Mouse (Mus musculus) embryonic facial prominence, embryonic 14.5 days (tissue): ENCODE measurements at regions not wholly inside any gene's neighbourhood (a gene's known extent, or its start where the extent isn't known, plus 50 kb on each side); places are given as distances from the start of the nearest gene placed in this dataset.

ENCODE experiments used
- ATAC-seq: fragments of 200-750 bp; cut with Nextera tagmentation; 2 replicates; pipeline ENCODE4 v1.8.0; 2017; ENCODE audit warnings: low read depth, moderate number of reproducible peaks, moderate TSS enrichment
- DNase-seq: peaks from one replicate; pipeline ENCODE4 v3.0.0-alpha.2; 2015; ENCODE audit warnings: low spot score
- H3K27ac ChIP-seq: fragments of 300-500 bp; sonication (generic); replicated peaks from 2 replicates; pipeline ENCODE4 v1.5.1; 2014; ENCODE audit warnings: low read depth, mild to moderate bottlenecking, low read length, moderate library complexity
- H3K27me3 ChIP-seq: fragments of 300-500 bp; sonication (generic); replicated peaks from 2 replicates; pipeline ENCODE4 v1.6.1; 2014; ENCODE audit warnings: low read length; ENCODE audit not compliant: control insufficient read depth, insufficient read depth
- H3K36me3 ChIP-seq: fragments of 300-500 bp; sonication (generic); 2 replicates; pipeline ENCODE4 v1.6.1; 2014; ENCODE audit warnings: low read length, mixed read lengths; ENCODE audit not compliant: control insufficient read depth, insufficient read depth
- H3K4me1 ChIP-seq: fragments of 300-500 bp; sonication (generic); 2 replicates; pipeline ENCODE4 v1.6.1; 2014; ENCODE audit warnings: antibody characterized with exemption, low read length; ENCODE audit not compliant: control insufficient read depth, insufficient read depth
- H3K4me2 ChIP-seq: fragments of 300-500 bp; sonication (generic); 2 replicates; pipeline ENCODE4 v1.6.1; 2014; ENCODE audit warnings: low read depth, mild to moderate bottlenecking, low read length, moderate library complexity, mixed read lengths
- H3K4me3 ChIP-seq: fragments of 300-500 bp; sonication (generic); 2 replicates; pipeline ENCODE4 v1.5.1; 2014; ENCODE audit warnings: low read depth, mild to moderate bottlenecking, low read length
- H3K9ac ChIP-seq: fragments of 300-500 bp; sonication (generic); 2 replicates; pipeline ENCODE4 v1.6.1; 2014; ENCODE audit warnings: low read depth, mild to moderate bottlenecking, low read length, moderate library complexity, mixed read lengths
- H3K9me3 ChIP-seq: fragments of 300-500 bp; sonication (generic); 2 replicates; pipeline ENCODE4 v1.6.1; 2016; ENCODE audit warnings: low read length; ENCODE audit not compliant: control insufficient read depth
- WGBS: fragments of 180-500 bp; shearing (Covaris S2); extraction: QIAGEN DNeasy Blood & Tissue Kit; methylation state at CpG from one replicate; pipeline ENCODE4 v1.1.7; 2014; 5-methylcytosine and 5-hydroxymethylcytosine counted together

GRCm38 (mm10) chr1:73079518-73079917 is 63.8 kb upstream of the Tnp1 start:
- Histone ChIP-seq H3K4me1 (no peaks in the 10 kb centered on the region), H3K36me3 (no peaks in the 10 kb centered on the region), H3K4me3 (no peak overlapping the region), H3K9me3 (no peaks in the 10 kb centered on the region), H3K27ac (no peak overlapping the region), H3K4me2 (no peak overlapping the region), H3K27me3 (no peaks in the 10 kb centered on the region), H3K9ac (no peak overlapping the region)
- WGBS: 85% methylated on average over 2 of the region's 2 CpGs
- DNase-seq (no peak), ATAC-seq (no peak)

DNA sequence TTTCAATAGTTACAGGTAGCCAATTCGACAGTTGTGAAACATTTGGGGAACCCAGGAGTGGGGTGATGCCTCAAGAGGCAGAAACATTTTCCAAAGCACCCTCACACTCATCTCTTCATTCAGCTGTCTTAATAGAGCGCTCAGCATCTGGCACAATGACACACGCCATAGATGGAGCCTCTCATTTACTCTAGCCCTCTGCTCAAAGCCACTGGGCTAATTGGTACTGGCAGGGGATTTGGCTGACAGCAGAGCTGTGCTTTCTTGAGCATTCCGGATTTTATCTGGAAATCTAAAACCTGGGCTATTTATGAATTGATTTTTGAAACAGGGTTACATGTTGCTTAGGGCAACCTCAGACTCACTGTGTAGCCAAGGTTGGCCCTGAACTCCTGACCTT is 61.4 kb upstream of the Tnp1 start:
- no peak for DNase-seq
- 75% methylated on average over 4 of the region's 4 CpGs for WGBS
- no peaks in the 10 kb centered on the region for H3K36me3 ChIP-seq

GRCm38 (mm10) chr1:73075699-73076373 is 60.1 kb upstream of the Tnp1 start:
- 94% methylated on average over 6 of the region's 6 CpGs for WGBS

More for the DNA sequence above, 61.4 kb upstream of the Tnp1 start:
- H3K9me3 ChIP-seq: no peaks in the 10 kb centered on the region
- no peak overlapping the region for H3K9ac ChIP-seq
- no peaks in the 10 kb centered on the region for H3K27me3 ChIP-seq
- ATAC-seq: no peak
- no peak overlapping the region for H3K4me3 ChIP-seq
- no peak overlapping the region for H3K4me2 ChIP-seq
- H3K4me1 ChIP-seq: no peaks in the 10 kb centered on the region
- no peak overlapping the region for H3K27ac ChIP-seq

DNA sequence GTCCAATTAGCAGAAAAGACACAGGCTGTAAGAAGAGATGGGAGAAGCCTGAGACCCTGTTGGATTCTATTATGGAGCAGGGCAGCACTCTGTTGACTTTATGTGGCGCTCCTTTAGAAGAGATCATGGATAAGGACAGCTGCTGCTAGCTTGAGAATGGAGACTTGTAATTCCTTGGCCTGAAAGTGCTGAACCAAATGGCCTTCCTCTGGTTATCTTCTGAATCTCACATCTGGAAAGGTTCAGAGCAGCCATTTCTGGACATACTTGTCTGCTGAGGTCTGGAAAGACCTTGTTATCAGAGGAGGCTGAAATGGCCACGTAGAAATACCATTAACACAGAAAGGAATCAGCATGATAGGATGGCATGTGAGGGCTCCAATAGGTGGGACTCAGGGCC is 59.5 kb upstream of the Tnp1 start:
- no peaks in the 10 kb centered on the region for H3K27me3 ChIP-seq
- no peak for DNase-seq
- 71% methylated on average over 2 of the region's 2 CpGs for WGBS
- H3K36me3 ChIP-seq: no peaks in the 10 kb centered on the region
- no peak overlapping the region for H3K4me3 ChIP-seq
- no peak overlapping the region for H3K9ac ChIP-seq
- H3K9me3 ChIP-seq: no peaks in the 10 kb centered on the region
- H3K4me1 ChIP-seq: peaks cover 5% of the 10 kb centered on the region; the same call in 1 of the 2 replicates
- H3K4me2 ChIP-seq: no peak overlapping the region
- ATAC-seq: no peak
- no peak overlapping the region for H3K27ac ChIP-seq

More at GRCm38 (mm10) chr1:73075699-73076373, 60.1 kb upstream of the Tnp1 start:
- H3K4me1 ChIP-seq: no peaks in the 10 kb centered on the region
- H3K9me3 ChIP-seq: no peaks in the 10 kb centered on the region
- no peak overlapping the region for H3K27ac ChIP-seq
- no peak overlapping the region for H3K4me2 ChIP-seq
- H3K9ac ChIP-seq: no peak overlapping the region
- H3K36me3 ChIP-seq: no peaks in the 10 kb centered on the region
- ATAC-seq: no peak
- H3K4me3 ChIP-seq: no peak overlapping the region
- no peak for DNase-seq
- no peaks in the 10 kb centered on the region for H3K27me3 ChIP-seq

DNA sequence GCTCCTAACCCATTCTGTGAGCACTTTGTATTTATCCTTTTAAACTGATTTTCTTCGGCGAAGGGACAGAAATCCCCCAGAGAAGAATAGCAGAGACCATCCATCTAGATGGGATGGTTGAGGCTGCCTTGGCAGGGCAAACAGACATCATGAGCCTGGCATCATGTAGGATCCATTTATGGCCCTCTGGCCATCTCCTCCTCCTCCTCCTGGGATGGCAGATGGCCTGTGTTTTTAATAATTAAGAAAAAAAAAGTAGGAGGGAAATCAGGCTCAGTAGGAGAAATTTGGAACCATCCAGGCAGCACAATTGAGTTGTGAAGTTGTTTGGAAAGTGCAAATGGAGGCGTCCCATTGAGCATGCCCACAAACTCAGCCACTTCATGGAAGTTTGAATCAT is 58.8 kb upstream of the Tnp1 start:
- no peaks in the 10 kb centered on the region for H3K9me3 ChIP-seq
- H3K36me3 ChIP-seq: no peaks in the 10 kb centered on the region
- H3K4me1 ChIP-seq: peaks cover 5% of the 10 kb centered on the region; the same call in 1 of the 2 replicates
- no peak overlapping the region for H3K27ac ChIP-seq
- DNase-seq (no peak), ATAC-seq (no peak)
- 94% methylated on average over 3 of the region's 3 CpGs for WGBS
- no peak overlapping the region for H3K9ac ChIP-seq
- no peak overlapping the region for H3K4me2 ChIP-seq
- no peaks in the 10 kb centered on the region for H3K27me3 ChIP-seq
- H3K4me3 ChIP-seq: no peak overlapping the region

- no peak for ATAC-seq
- Histone ChIP-seq H3K4me3 (no peak overlapping the region), H3K4me1 (peaks cover 5% of the 10 kb centered on the region; the same call in 1 of the 2 replicates), H3K9ac (no peak overlapping the region), H3K27me3 (no peaks in the 10 kb centered on the region), H3K27ac (no peak overlapping the region), H3K4me2 (no peak overlapping the region), H3K9me3 (no peaks in the 10 kb centered on the region), H3K36me3 (no peaks in the 10 kb centered on the region)
- 70% methylated on average over 5 of the region's 5 CpGs for WGBS
- no peak for DNase-seq
These were observed 56.7 kb upstream of the Tnp1 start for GRCm38 (mm10) chr1:73072237-73072904.

DNA sequence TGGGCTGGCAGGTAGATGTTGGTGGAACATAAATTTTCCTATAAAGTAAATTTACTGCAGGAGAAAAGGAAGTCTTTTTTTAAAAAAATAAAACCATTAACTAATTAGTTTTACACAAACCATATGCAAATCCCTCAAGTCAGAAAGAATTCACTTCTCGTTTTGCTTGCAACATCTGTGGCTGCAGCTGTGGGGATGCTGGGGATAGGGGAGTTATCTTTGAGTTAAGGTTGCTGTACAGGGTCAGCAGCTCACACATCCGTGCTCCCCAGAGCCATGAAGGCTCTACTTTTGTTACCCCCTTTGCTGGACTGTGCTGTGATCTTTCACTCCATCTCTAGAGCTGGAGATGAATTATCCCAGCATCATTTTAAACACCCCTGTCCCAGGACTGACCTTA is 54.4 kb upstream of the Tnp1 start:
- DNase-seq: peak; percentile 26
- H3K9me3 ChIP-seq: no peaks in the 10 kb centered on the region
- WGBS: 25% methylated on average over 2 of the region's 2 CpGs
- no peak overlapping the region for H3K9ac ChIP-seq
- ATAC-seq: no peak
- H3K4me3 ChIP-seq: no peak overlapping the region
- H3K27ac ChIP-seq: no peak overlapping the region
- no peak overlapping the region for H3K4me2 ChIP-seq
- peaks cover 5% of the 10 kb centered on the region; the same call in 1 of the 2 replicates for H3K4me1 ChIP-seq
- no peaks in the 10 kb centered on the region for H3K36me3 ChIP-seq
- no peaks in the 10 kb centered on the region for H3K27me3 ChIP-seq
